Mouse (Mus musculus) hematopoietic stem cell, adult 5-6 weeks (primary cell): ENCODE data around the gene Tfg. TPM values are rescaled to one million over a fixed set of nuclear protein-coding genes. Genes with fewer than 3 reads are reported as not detected.

Experiments
- ATAC-seq, 2 experiments: fragments of 125-278 bp in 1 of 2; replicated peaks in 1 of 2; 2 replicates each; pipeline ENCODE4 v1.8.0; 2016 to 2017; ENCODE audit warnings: inconsistent platforms in 2 of 2, mild to moderate bottlenecking in 2 of 2, moderate number of reproducible peaks in 2 of 2, low read depth in 1 of 2, moderate TSS enrichment in 1 of 2; ENCODE audit not compliant: low FRiP score in 2 of 2, poor library complexity in 2 of 2, severe bottlenecking in 2 of 2, insufficient read depth in 1 of 2, low TSS enrichment in 1 of 2
- total RNA-seq: library from RNA; stranded (forward); fragments of 172-1452, 232-1000 nt; gene quantifications from 2 replicates; pipeline ENCODE4 v1.2.3, GENCODE M21; 2017

Gene Tfg
- total RNA-seq, 1 experiment from 2014 or later, result 39.9 TPM

DNA sequence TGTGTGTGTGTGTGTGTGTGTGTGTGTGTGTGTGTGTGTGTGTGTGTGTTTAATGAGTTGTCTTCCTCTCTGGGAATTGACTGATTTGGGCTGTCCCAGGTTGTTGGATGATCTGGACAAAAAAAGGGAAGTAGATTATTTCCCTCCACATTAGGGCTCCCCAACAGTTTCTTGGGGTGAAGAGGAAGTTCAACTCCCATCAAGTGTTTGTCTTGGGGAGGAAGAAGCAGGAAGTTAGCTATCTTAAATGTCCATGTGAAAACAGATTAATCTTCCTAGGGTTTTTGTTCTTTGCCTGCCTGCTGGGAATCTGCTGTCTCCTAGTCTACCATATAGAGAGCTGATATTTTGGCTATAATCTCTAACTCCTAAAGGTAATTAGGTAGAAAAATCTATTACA is 58.4 kb downstream of the Tfg start:
- peak; percentile 58 to 76 for ATAC-seq

- ATAC-seq, result no peak
These were observed 61.9 kb downstream of the Tfg start for GRCm38 (mm10) chr16:56655193-56655910.

DNA sequence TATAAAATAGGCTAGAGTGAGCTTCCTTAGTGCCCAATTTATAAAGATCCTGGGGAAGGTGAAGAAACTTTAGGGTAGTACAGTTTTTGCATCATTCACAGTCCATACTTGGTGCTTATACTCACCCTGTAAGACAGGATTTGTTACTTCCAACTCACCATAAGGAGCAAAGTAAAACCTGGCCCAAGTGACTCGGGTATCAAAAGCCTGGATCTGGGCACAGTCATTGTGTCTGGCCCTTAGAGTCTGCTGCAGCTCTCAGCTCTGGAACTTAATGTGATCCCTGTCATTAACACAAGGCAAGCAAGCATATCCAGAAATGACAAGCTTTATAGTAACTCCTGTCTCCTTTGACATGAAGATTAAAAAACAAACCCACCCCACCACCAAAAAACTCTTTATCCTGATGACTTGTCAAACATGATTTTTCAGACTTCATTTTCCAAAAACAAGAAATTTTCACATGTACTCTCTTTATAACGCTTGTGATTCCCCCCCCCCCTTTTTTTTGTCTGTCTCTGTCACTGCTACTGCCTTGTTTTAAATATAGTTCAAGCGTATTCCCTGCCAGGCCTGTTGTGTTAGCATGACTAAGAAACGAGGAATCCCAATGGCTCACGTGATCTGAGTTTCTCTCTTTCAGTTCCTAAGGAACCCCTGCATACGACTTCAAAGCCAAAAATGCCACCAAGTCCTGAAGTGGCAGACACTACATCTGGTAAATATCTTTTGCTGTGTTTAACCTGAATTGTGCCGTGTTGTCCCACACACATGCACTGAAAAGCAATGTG is 70.7 kb downstream of the Tfg start:
- ATAC-seq, result no peak

GRCm38 (mm10) chr16:56645251-56645650 is 72.0 kb downstream of the Tfg start:
- ATAC-seq, result no peak

Other genes with a start within 250 kb of the Tfg start
- gene Abi3bp, start 239.6 kb downstream of the Tfg start, total RNA-seq, result 0.13 TPM in 1 of 2 replicates, not detected in the other
- gene Adgrg7, start 78.4 kb upstream of the Tfg start, total RNA-seq, result 36.5 and 41.2 TPM in 2 replicates
- gene Tmem45a, start 168.7 kb upstream of the Tfg start, total RNA-seq, result not detected in 2 replicates
- not detected in 2 replicates for gene Lnp1, start 210.6 kb upstream of the Tfg start, total RNA-seq